Mouse (Mus musculus) forebrain, embryonic 15.5 days (tissue): ENCODE measurements at regions not wholly inside any gene's neighbourhood (a gene's known extent, or its start where the extent isn't known, plus 50 kb on each side); places are given as distances from the start of the nearest gene placed in this dataset.

ENCODE experiments used
- ATAC-seq: fragments of 200-750 bp; cut with Nextera tagmentation; replicated peaks from 2 replicates; pipeline ENCODE4 v1.8.0; 2017; ENCODE audit warnings: mild to moderate bottlenecking, moderate TSS enrichment, moderate library complexity
- H3K27ac ChIP-seq: fragments of 300-500 bp; sonication (generic); replicated peaks from 2 replicates; pipeline ENCODE4 v1.5.1; 2015; ENCODE audit warnings: mild to moderate bottlenecking, inconsistent platforms
- H3K27me3 ChIP-seq: fragments of 300-500 bp; sonication (generic); 2 replicates; pipeline ENCODE4 v1.6.1; 2015; ENCODE audit warnings: inconsistent platforms
- H3K36me3 ChIP-seq: fragments of 300-500 bp; sonication (generic); 2 replicates; pipeline ENCODE4 v1.6.1; 2015; ENCODE audit warnings: mild to moderate bottlenecking, inconsistent platforms
- H3K4me1 ChIP-seq: fragments of 300-500 bp; sonication (generic); 2 replicates; pipeline ENCODE4 v1.6.1; 2015; ENCODE audit warnings: inconsistent platforms
- H3K4me2 ChIP-seq: fragments of 300-500 bp; sonication (generic); replicated peaks from 2 replicates; pipeline ENCODE4 v1.6.1; 2015; ENCODE audit warnings: mild to moderate bottlenecking, inconsistent platforms
- H3K4me3 ChIP-seq: fragments of 300-500 bp; sonication (generic); 2 replicates; pipeline ENCODE4 v1.5.1; 2015; ENCODE audit warnings: mild to moderate bottlenecking, inconsistent platforms
- H3K9ac ChIP-seq: fragments of 300-500 bp; sonication (generic); replicated peaks from 2 replicates; pipeline ENCODE4 v1.6.1; 2015; ENCODE audit warnings: mild to moderate bottlenecking, inconsistent platforms
- H3K9me3 ChIP-seq: fragments of 300-500 bp; sonication (generic); 2 replicates; pipeline ENCODE4 v1.6.1; 2016; ENCODE audit warnings: inconsistent platforms
- WGBS: fragments of 180-500 bp; shearing (Covaris S2); methylation state at CpG from one replicate; pipeline ENCODE4 v1.1.7; 2015; ENCODE audit warnings: mixed read lengths; 5-methylcytosine and 5-hydroxymethylcytosine counted together

DNA sequence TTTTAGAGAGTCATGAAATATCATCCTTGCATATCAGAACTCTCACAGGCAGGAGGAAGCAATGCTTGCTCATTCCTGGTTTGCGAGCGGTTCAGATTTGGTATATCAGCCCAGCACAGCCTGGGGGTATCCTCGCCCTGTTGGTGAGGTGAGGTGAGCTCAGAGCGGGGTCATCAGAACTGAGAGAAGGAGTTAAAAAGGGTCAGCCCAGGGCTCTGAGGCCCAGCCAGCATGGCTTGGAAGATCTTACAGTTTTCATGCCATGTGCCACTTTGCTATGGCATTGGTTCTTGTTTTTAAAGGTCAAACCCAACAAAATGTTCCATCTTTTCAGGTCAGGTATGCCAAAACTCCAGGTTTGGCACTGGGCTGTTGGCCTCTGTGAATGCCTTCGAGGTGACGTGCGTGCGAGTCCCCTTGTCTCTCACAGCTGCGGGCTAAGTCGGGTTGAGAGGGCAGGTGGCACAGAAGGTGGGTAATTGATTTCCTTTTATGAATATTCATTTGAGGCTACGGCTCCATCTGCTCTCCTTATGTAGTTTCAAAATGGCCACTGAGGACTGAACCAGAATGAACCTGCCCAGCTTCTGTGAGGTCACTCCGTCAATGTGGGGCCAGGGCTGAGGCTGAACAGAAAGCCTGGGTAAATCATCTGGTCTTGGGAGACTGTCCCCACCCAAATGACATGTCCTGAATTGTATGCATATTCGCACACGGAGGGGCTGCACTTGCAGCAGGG lies 86.3 kb downstream of the Hhipl2 start:
- Histone ChIP-seq H3K9ac (no peak overlapping the region), H3K36me3 (no peaks in the 10 kb centered on the region), H3K27me3 (no peaks in the 10 kb centered on the region), H3K9me3 (no peaks in the 10 kb centered on the region), H3K4me3 (no peak overlapping the region), H3K4me2 (no peak overlapping the region), H3K4me1 (no peaks in the 10 kb centered on the region), H3K27ac (no peak overlapping the region)
- no peak for ATAC-seq
- 69% methylated on average over 14 of the region's 14 CpGs for WGBS

DNA sequence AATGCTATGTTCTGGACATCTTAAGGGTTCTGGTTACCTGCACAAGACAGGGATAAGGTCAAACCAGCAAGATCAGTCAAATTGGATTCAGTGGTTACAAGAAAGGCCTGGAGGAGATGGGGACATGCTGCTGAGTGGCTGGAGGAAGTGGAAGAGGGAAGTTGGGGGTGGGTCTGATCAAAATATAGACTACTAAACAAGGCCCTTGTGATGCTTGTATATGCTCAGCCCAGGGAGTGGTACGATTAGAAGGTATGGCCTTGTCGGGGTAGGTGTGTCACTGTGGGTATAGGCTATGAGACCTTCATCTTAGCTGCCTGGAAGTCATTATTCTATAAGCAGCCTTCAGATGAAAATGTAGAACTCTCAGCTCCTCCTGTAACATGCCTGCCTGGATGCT lies 89.9 kb downstream of the Hhipl2 start:
- H3K9ac ChIP-seq, result no peak overlapping the region
- no peak overlapping the region for H3K27ac ChIP-seq
- WGBS, result 87% methylated on average over 2 of the region's 2 CpGs
- no peak for ATAC-seq
- H3K4me1 ChIP-seq, result no peaks in the 10 kb centered on the region
- H3K27me3 ChIP-seq, result no peaks in the 10 kb centered on the region
- H3K4me2 ChIP-seq, result no peak overlapping the region
- H3K4me3 ChIP-seq, result no peak overlapping the region
- H3K9me3 ChIP-seq, result no peaks in the 10 kb centered on the region
- no peaks in the 10 kb centered on the region for H3K36me3 ChIP-seq

DNA sequence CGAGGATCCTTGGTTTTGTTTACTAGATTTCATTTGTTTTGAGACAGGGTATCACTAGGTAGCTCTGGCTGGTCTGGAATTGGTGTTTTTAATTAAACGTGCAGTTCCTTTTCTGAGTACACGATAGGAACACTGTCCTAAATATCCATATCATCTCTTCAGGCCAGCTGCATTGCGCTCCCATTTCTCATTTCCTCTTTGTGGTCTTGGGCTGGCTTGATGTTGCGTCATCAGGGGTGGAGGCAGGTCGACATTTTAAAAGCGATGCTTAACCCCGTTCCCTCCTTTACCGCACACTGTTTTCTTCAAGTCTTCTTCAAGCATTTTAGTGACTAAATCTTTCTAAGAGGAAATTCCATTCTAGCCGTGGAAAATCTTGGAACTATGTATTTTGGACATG lies 92.7 kb downstream of the Hhipl2 start:
- H3K27ac ChIP-seq, result no peak overlapping the region
- no peak overlapping the region for H3K4me3 ChIP-seq
- no peaks in the 10 kb centered on the region for H3K36me3 ChIP-seq
- H3K9ac ChIP-seq, result no peak overlapping the region
- H3K4me1 ChIP-seq, result no peaks in the 10 kb centered on the region
- ATAC-seq, result no peak
- H3K9me3 ChIP-seq, result no peaks in the 10 kb centered on the region
- no peaks in the 10 kb centered on the region for H3K27me3 ChIP-seq
- H3K4me2 ChIP-seq, result no peak overlapping the region
- 92% methylated on average over 10 of the region's 10 CpGs for WGBS

- Histone ChIP-seq H3K27ac (no peak overlapping the region), H3K9me3 (no peaks in the 10 kb centered on the region), H3K36me3 (no peaks in the 10 kb centered on the region), H3K27me3 (no peaks in the 10 kb centered on the region), H3K4me1 (no peaks in the 10 kb centered on the region), H3K9ac (no peak overlapping the region), H3K4me3 (no peak overlapping the region), H3K4me2 (no peak overlapping the region)
- 68% methylated on average over 3 of the region's 3 CpGs for WGBS
- ATAC-seq, result no peak
These were observed 95.9 kb downstream of the Hhipl2 start for GRCm38 (mm10) chr1:183513876-183514275.

DNA sequence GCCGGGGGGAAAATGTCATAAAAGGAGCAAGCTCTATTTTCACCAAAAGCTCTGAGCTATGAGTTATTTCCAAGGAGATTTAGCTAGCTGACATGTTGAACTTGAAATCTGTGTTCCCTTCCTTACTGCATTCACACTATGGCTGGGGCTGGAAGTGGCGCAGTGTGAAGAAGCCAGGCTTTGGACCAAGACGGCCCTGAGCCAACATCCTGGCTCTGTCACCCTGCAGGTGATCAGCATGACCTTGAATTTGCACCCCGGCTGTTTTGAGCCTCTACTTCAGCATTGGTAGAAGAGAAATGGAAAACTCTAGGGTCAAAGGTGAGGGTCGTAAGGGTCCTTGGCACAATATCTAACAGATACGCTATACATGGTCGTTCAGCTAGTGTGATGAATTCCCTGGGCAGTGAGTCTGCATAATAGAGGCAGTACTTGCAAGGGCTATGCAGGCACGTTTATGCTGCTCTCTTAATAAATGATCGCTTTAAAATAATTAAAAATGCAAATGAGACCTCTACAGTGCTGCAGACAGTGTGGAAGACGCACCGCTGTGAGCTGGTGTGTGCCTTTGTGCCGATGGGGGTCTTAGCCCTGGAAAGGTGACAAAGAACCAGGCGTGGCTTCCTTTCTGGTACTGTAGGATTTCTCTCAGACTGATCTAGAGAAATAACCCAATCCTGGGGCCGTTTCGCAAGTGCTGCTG lies 96.4 kb downstream of the Hhipl2 start:
- Histone ChIP-seq H3K4me2 (no peak overlapping the region), H3K27ac (no peak overlapping the region), H3K9me3 (no peaks in the 10 kb centered on the region), H3K27me3 (no peaks in the 10 kb centered on the region), H3K4me3 (no peak overlapping the region), H3K36me3 (no peaks in the 10 kb centered on the region), H3K9ac (no peak overlapping the region), H3K4me1 (no peaks in the 10 kb centered on the region)
- no peak for ATAC-seq
- 69% methylated on average over 15 of the region's 15 CpGs for WGBS

DNA sequence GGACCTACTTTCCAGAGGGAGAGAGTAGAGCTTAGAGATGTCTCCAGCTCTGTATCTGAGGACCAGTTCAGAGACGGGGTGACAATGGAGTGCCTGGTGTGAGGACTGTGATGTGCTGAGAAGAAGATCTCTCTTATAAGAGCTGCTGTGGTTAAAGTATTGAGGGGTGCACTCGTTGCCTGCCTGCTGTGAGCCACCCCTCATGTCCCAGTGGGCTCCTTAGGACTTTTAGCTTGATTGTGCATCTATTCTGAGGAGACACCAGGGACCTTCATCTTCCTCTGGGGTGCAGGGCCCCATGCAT lies 96.9 kb downstream of the Hhipl2 start:
- Histone ChIP-seq H3K27ac (no peak overlapping the region), H3K4me1 (no peaks in the 10 kb centered on the region), H3K9ac (no peak overlapping the region), H3K36me3 (no peaks in the 10 kb centered on the region), H3K9me3 (no peaks in the 10 kb centered on the region), H3K4me3 (no peak overlapping the region), H3K27me3 (no peaks in the 10 kb centered on the region), H3K4me2 (no peak overlapping the region)
- 76% methylated on average over 2 of the region's 2 CpGs for WGBS
- no peak for ATAC-seq

DNA sequence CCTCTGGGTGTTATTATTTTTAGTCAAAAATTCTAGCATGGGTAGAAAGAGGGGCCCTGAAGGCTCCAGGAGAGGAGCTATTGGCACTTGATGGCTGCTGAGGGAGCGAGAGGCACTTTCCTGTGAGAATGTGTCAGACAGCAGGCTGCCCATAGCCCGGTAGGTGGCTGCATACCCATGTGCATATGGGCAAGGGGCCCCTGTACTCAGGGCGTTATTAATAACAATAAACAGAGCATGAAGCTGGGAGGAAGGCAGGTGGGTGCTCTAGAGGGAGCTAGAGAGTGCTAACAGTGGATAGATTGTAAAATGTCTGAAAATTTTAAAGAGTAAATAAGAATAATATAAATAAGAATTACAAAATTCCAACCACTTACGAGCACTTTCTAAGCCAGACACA lies 98.2 kb downstream of the Hhipl2 start:
- H3K4me1 ChIP-seq, result 0 out of 2 replicates have a peak, but pooled peaks cover 3% of the 10 kb centered on the region
- H3K36me3 ChIP-seq, result no peaks in the 10 kb centered on the region

DNA sequence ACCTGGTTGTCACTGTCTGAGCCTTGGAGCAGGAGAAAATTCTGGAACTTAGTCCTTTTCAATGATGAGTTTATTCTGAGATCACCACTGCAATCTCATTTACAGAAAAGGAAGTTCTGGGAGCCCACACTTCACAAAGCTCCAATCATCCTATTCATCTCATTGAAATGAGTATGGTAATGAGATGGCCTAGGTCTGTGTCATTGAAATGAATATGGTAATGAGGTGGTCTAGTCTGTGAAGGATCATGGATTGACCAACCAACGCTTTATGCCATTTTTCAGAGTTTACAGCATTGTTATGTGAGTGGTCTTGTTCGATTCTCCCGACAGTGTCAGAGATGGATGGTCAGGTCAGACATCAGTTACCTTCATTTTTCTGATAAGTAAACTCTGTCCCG lies 99.2 kb downstream of the Hhipl2 start:
- Histone ChIP-seq H3K9me3 (no peaks in the 10 kb centered on the region), H3K27ac (no peak overlapping the region), H3K4me1 (peaks cover 10% of the 10 kb centered on the region), H3K27me3 (no peaks in the 10 kb centered on the region), H3K4me2 (no peak overlapping the region), H3K4me3 (no peak overlapping the region), H3K36me3 (no peaks in the 10 kb centered on the region), H3K9ac (no peak overlapping the region)
- no peak for ATAC-seq
- WGBS, result 82% methylated on average over 4 of the region's 4 CpGs

More for the DNA sequence above, 98.2 kb downstream of the Hhipl2 start:
- ATAC-seq, result no peak
- Histone ChIP-seq H3K4me2 (no peak overlapping the region), H3K4me3 (no peak overlapping the region), H3K9me3 (no peaks in the 10 kb centered on the region), H3K27me3 (no peaks in the 10 kb centered on the region), H3K9ac (no peak overlapping the region), H3K27ac (no peak overlapping the region)
- 71% methylated on average over 4 of the region's 4 CpGs for WGBS

GRCm38 (mm10) chr1:183521569-183521968 lies 103.6 kb downstream of the Hhipl2 start:
- Histone ChIP-seq H3K36me3 (no peaks in the 10 kb centered on the region), H3K27me3 (no peaks in the 10 kb centered on the region), H3K9ac (no peak overlapping the region), H3K4me2 (no peak overlapping the region), H3K27ac (no peak overlapping the region), H3K4me1 (peaks cover 10% of the 10 kb centered on the region), H3K9me3 (no peaks in the 10 kb centered on the region), H3K4me3 (no peak overlapping the region)
- ATAC-seq, result peak; percentile 53; the same call in 1 of the 2 replicates
- WGBS, result 50% methylated on average over 7 of the region's 7 CpGs

DNA sequence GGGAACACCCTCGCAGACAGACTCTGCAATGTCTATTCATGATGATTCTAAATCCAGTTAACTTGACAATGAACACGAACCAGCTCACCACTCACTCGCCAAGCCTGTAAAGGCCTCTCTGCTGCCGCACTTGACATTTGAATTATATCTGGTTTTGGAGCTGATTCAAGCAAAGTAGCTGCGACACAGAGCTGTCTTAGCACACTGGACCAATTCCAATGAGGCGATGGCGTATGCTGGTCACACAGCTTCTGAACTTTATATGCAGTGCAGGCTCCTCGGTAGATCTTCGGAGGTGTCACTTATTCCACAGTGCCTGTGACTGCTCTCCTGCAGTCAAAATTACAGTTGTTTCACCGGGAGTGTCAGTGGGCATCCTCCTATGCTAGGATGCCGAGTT lies 115.4 kb downstream of the Hhipl2 start:
- Histone ChIP-seq H3K4me2 (no peak overlapping the region), H3K4me3 (no peak overlapping the region), H3K36me3 (no peaks in the 10 kb centered on the region), H3K4me1 (no peaks in the 10 kb centered on the region), H3K27me3 (no peaks in the 10 kb centered on the region), H3K9ac (no peak overlapping the region), H3K27ac (no peak overlapping the region), H3K9me3 (no peaks in the 10 kb centered on the region)
- 87% methylated on average over 11 of the region's 11 CpGs for WGBS
- no peak for ATAC-seq

GRCm38 (mm10) chr1:183548752-183549387 lies 130.9 kb downstream of the Hhipl2 start:
- H3K4me3 ChIP-seq, result no peak overlapping the region
- H3K4me1 ChIP-seq, result no peaks in the 10 kb centered on the region
- H3K4me2 ChIP-seq, result no peak overlapping the region
- H3K36me3 ChIP-seq, result no peaks in the 10 kb centered on the region
- H3K27me3 ChIP-seq, result no peaks in the 10 kb centered on the region
- no peak for ATAC-seq
- WGBS, result 88% methylated on average over 7 of the region's 7 CpGs
- H3K9ac ChIP-seq, result no peak overlapping the region
- H3K9me3 ChIP-seq, result no peaks in the 10 kb centered on the region
- H3K27ac ChIP-seq, result no peak overlapping the region

DNA sequence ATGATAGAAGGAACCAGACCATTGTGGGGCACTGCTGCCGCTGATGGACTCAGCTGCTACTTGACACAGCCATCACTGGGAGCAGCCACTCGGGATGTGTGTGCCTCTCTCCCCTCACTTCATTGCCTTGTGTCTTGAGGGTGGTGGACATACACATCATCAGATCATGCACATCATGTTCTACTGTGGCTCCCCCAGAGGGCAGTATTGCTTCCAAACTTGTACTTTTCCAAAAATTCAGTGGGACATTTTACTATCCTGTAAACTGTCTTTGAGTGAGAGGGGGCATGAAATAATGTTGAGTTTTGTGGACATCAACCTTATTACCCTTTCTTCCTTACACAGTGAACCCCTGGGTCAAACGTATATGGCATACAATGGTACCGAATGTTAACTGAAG lies 134.6 kb downstream of the Hhipl2 start:
- H3K36me3 ChIP-seq, result no peaks in the 10 kb centered on the region
- H3K4me3 ChIP-seq, result no peak overlapping the region
- 94% methylated on average over 4 of the region's 4 CpGs for WGBS
- no peaks in the 10 kb centered on the region for H3K27me3 ChIP-seq
- no peak for ATAC-seq
- no peaks in the 10 kb centered on the region for H3K4me1 ChIP-seq
- H3K27ac ChIP-seq, result no peak overlapping the region
- H3K9ac ChIP-seq, result no peak overlapping the region
- H3K4me2 ChIP-seq, result no peak overlapping the region
- H3K9me3 ChIP-seq, result no peaks in the 10 kb centered on the region
